Mouse (Mus musculus) MEL (cell line): ENCODE measurements around the gene 4930503E14Rik.

ENCODE experiments used
- CTCF ChIP-seq, 3 experiments: IDR thresholded peaks in 2 of 3; conservative IDR thresholded peaks in 1 of 3; 2 replicates each; pipeline ENCODE4 v1.5.1; 2011 to 2012; ENCODE audit warnings: low read length in 3 of 3, low read depth in 2 of 3, mild to moderate bottlenecking in 2 of 3, improper control_type of control experiment in 1 of 3, inconsistent platforms in 1 of 3, mixed read lengths in 1 of 3, moderate library complexity in 1 of 3; ENCODE audit not compliant: control insufficient read depth in 1 of 3, insufficient read depth in 1 of 3, poor library complexity in 1 of 3, severe bottlenecking in 1 of 3
- EP300 ChIP-seq, 2 experiments: IDR thresholded peaks; 2 replicates each; pipeline ENCODE4 v1.6.1; 2011; ENCODE audit warnings: improper control_type of control experiment in 2 of 2, low read length in 2 of 2, low read depth in 1 of 2, mild to moderate bottlenecking in 1 of 2
- KAT2A ChIP-seq: conservative IDR thresholded peaks from 2 replicates; pipeline ENCODE4 v1.6.1; 2012; ENCODE audit warnings: low read depth, low read length, improper control_type of control experiment, inconsistent platforms
- MAX ChIP-seq: IDR thresholded peaks from 2 replicates; pipeline ENCODE4 v1.6.1; 2011; ENCODE audit warnings: low read length, improper control_type of control experiment
- MYC ChIP-seq: IDR thresholded peaks from 2 replicates; pipeline ENCODE4 v1.6.1; 2011; ENCODE audit warnings: low read depth, mild to moderate bottlenecking, low read length, improper control_type of control experiment, moderate library complexity
- POLR2A ChIP-seq, 2 experiments: IDR thresholded peaks; 2 replicates each; pipeline ENCODE4 v1.6.1; 2011 to 2012; ENCODE audit warnings: low read length in 2 of 2, mild to moderate bottlenecking in 2 of 2, control low read depth in 1 of 2, improper control_type of control experiment in 1 of 2, low read depth in 1 of 2, moderate library complexity in 1 of 2; ENCODE audit not compliant: control insufficient read depth in 1 of 2, insufficient read depth in 1 of 2, poor library complexity in 1 of 2
- RCOR1 ChIP-seq: IDR thresholded peaks from 2 replicates; pipeline ENCODE4 v1.6.1; 2012; ENCODE audit warnings: low read depth, mild to moderate bottlenecking, inconsistent platforms, low read length, improper control_type of control experiment
- TBP ChIP-seq: IDR thresholded peaks from 2 replicates; pipeline ENCODE4 v1.8.0; 2011; ENCODE audit warnings: low read depth, low read length, improper control_type of control experiment

DNA sequence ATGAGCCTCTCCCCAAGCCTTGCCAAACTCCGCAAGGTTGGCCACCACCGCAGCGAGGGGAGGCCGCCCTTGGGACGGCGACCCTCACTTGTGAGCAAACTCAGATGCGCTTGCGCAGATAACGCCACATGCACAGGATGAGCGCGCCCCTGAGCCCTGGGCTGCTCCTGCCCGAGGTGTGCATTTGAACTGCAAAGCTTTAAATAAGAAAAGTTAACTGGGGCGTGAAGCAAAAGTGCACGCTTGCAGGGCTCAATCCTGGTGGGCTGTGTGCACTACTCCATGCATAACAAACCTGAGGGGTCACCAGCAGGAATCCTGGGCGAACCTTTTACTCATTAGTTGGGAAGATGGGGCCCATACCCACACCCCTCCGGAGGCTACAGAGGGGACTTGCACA lies 35.0 kb upstream of the 4930503E14Rik start:
- TF ChIP-seq CTCF (IDR thresholded peaks at IDR 0.05 in 2 of 3, conservative IDR thresholded peaks at IDR 0.05 in 1 of 3; ENCODE audit: control insufficient read depth in 1 of 3, insufficient read depth in 1 of 3, low read depth in 2 of 3, low read length in 3 of 3, poor library complexity in 1 of 3, severe bottlenecking in 1 of 3) (no peak), POLR2A (IDR thresholded peaks at IDR 0.05; ENCODE audit: control insufficient read depth in 1 of 2, insufficient read depth in 1 of 2, low read depth in 1 of 2, low read length in 2 of 2, poor library complexity in 1 of 2) (no peak), KAT2A (no peak), MYC (no peak), TBP (no peak), EP300 (IDR thresholded peaks at IDR 0.05; ENCODE audit: low read depth in 1 of 2, low read length in 2 of 2) (no peak), MAX (no peak), RCOR1 (no peak)
